Mouse (Mus musculus): ENCODE results near the gene Slc12a8. TPM values are rescaled to one million over a fixed set of nuclear protein-coding genes. Genes with fewer than 3 reads are reported as not detected.
A peak's percentile ranks its signal among the peaks of the same experiment; 100 is the strongest.

Gene Slc12a8
- polyA plus RNA-seq, 2 experiments: 0.94 to 0.97 TPM

DNA sequence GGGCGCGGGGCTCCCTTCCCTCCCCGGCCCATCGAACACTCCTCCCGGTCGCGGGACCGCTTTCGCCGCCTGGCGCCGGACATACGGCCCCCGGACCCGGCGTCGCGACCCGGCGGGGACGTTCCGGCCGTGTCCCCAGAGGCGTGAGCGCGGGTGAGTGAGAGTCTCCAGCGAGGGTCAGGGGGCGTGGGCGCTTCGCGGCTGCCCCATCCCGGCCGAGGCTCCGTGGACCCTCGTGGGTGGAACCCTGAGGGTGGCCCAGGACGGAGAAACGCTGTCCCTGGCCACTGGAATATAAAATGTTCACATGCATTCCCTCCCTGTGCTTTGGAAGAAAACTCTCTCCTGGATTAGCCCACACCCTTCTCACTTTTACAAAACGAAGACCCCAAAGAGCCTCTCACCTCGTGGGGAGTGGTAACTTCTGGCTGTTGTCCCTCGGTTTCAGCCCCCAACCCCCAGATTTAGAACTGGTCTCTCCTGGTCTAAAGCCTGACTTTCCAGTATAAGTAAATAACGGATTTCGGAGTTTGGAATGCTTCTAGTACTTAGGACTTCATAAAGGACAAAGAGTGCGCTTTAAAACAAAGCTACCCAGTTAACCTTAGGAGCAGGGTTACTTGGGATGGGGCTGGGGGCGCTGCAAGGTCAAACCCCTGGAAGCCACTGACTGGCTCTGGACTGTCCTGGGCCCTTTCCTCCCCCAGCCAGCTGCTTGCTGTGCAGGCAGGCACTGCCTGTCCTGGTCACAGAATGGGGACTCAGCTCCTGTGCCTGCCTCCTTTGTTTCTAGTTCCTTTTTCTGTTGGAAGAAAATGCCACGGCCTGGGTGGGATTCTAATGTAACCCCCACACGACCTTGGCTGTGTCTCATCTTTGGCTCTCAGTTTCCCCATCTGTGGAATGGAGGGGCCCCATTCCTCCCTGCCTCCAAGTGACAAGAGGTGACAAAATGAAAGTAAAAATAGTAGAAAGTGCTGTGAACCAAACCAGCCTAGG lies 167.9 kb downstream of the Slc12a8 start:
- ATAC-seq (ENCODE audit: low FRiP score, low read depth) (no peak; the same call in 1 of the 2 replicates), DNase-seq (ENCODE audit: low spot score) (no peak)
- Histone ChIP-seq H3K4me2 (replicated peaks; ENCODE audit: low read depth, low read length, severe bottlenecking) (peak overlapping the region; percentile 93), H3K27me3 (ENCODE audit: control insufficient read depth, insufficient read depth, low read length) (no peaks in the 10 kb centered on the region), H3K9me3 (ENCODE audit: control insufficient read depth, low read length) (no peaks in the 10 kb centered on the region), H3K27ac (replicated peaks; ENCODE audit: low read depth, low read length) (peak overlapping the region; percentile 30; the same call in 1 of the 2 replicates), H3K4me3 (replicated peaks; ENCODE audit: low read length) (peak overlapping the region; percentile 87), H3K4me1 (ENCODE audit: control insufficient read depth, insufficient read depth, low read length) (peaks cover 30% of the 10 kb centered on the region), H3K36me3 (ENCODE audit: control insufficient read depth, insufficient read depth, low read length) (no peaks in the 10 kb centered on the region), H3K9ac (ENCODE audit: low read depth, low read length, severe bottlenecking) (peak overlapping the region; percentile 94)
- 1% methylated on average over 36 of the region's 46 CpGs for WGBS
- no peak for TF ChIP-seq POLR2A (IDR thresholded peaks at IDR 0.05; ENCODE audit: borderline replicate concordance, extremely low read depth, insufficient read depth, insufficient read length)

DNA sequence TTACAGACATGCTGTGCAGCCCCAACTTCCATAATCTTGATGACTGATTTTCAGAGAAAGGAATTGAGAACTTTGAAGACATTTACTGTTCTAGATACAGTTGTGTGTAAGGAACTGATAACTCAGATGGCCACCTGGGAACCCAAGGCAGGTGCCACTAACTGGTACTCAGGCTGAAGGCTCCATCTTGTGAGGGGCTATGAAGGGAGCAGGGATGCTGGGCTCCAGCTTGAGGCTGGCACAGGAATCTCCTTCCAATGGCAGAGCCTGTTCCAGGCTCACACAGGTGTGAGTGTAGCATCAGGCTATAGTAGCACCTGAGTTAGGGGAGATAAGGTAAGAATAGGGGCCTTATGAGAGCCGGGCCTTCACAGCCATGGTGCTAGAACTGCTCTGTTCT lies 168.9 kb downstream of the Slc12a8 start:
- Histone ChIP-seq H3K4me1 (ENCODE audit: control insufficient read depth, insufficient read depth, low read length) (peaks cover 30% of the 10 kb centered on the region), H3K9me3 (ENCODE audit: control insufficient read depth, low read length) (no peaks in the 10 kb centered on the region), H3K27me3 (ENCODE audit: control insufficient read depth, insufficient read depth, low read length) (no peaks in the 10 kb centered on the region), H3K36me3 (ENCODE audit: control insufficient read depth, insufficient read depth, low read length) (no peaks in the 10 kb centered on the region), H3K4me3 (replicated peaks; ENCODE audit: low read length) (peak overlapping the region; percentile 87; the same call in 1 of the 2 replicates), H3K9ac (ENCODE audit: low read depth, low read length, severe bottlenecking) (peak overlapping the region; percentile 94; the same call in 1 of the 2 replicates), H3K4me2 (replicated peaks; ENCODE audit: low read depth, low read length, severe bottlenecking) (peak overlapping the region; percentile 93), H3K27ac (replicated peaks; ENCODE audit: low read depth, low read length) (no peak overlapping the region)
- no peak for DNase-seq (ENCODE audit: low spot score)
- WGBS: 81% methylated on average over 1 of the region's 1 CpGs
- no peak for TF ChIP-seq POLR2A (IDR thresholded peaks at IDR 0.05; ENCODE audit: borderline replicate concordance, extremely low read depth, insufficient read depth, insufficient read length)
- no peak for ATAC-seq (ENCODE audit: low FRiP score, low read depth)

GRCm38 (mm10) chr16:33687724-33688123 lies 170.6 kb downstream of the Slc12a8 start:
- Histone ChIP-seq H3K4me3 (replicated peaks; ENCODE audit: low read length) (no peak overlapping the region), H3K9me3 (ENCODE audit: control insufficient read depth, low read length) (no peaks in the 10 kb centered on the region), H3K9ac (ENCODE audit: low read depth, low read length, severe bottlenecking) (no peak overlapping the region), H3K36me3 (ENCODE audit: control insufficient read depth, insufficient read depth, low read length) (no peaks in the 10 kb centered on the region), H3K4me1 (ENCODE audit: control insufficient read depth, insufficient read depth, low read length) (peaks cover 30% of the 10 kb centered on the region), H3K27ac (replicated peaks; ENCODE audit: low read depth, low read length) (no peak overlapping the region), H3K27me3 (ENCODE audit: control insufficient read depth, insufficient read depth, low read length) (no peaks in the 10 kb centered on the region), H3K4me2 (replicated peaks; ENCODE audit: low read depth, low read length, severe bottlenecking) (no peak overlapping the region)
- 45% methylated on average over 3 of the region's 3 CpGs for WGBS
- ATAC-seq (ENCODE audit: low FRiP score, low read depth) (no peak), DNase-seq (ENCODE audit: low spot score) (no peak)
- TF ChIP-seq POLR2A (IDR thresholded peaks at IDR 0.05; ENCODE audit: borderline replicate concordance, extremely low read depth, insufficient read depth, insufficient read length): no peak

DNA sequence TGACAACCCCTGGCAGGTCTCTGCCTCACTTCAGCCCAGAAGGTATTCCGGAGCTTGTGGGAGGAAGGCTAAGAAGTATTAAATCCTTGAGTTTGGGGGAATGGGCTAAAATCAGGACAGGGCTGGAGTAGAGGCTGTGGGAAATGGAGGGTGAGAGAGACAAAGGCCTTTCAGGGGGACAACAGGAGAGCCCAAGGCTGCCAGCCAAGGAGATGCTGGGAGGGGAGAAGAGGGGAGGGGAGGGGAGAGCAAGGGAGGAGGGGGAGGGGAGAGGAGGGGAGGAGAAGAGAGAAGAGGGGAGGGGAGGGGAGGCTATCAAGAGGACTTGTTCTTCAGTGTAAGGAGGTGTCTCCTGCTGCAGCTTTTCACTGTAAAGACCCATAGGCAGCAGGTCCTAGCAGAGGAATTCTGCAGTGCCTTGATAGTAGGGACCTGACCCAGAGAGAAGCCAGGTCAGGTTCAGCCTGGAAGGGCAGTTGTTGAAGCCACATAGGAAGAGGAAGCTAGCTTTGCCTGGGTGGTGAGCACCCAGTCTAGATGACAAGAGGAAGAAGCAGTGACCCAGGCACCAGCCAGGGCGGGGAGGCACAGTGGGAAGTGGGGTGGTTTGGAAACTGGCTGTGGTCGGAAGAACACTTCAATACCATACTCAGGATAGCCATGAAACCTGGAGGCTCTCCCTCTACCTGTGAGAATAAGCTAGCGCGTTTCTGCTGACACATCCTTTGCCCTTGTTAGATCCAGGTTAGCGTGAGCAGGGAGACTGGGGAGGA lies 174.0 kb downstream of the Slc12a8 start:
- H3K4me3 ChIP-seq (replicated peaks; ENCODE audit: low read length): no peak overlapping the region
- 79% methylated on average over 6 of the region's 6 CpGs for WGBS
- ATAC-seq (ENCODE audit: low FRiP score, low read depth): no peak
- H3K4me1 ChIP-seq (ENCODE audit: control insufficient read depth, insufficient read depth, low read length): peaks cover 20% of the 10 kb centered on the region; the same call in 1 of the 2 replicates
- H3K36me3 ChIP-seq (ENCODE audit: control insufficient read depth, insufficient read depth, low read length): no peaks in the 10 kb centered on the region
- H3K9ac ChIP-seq (ENCODE audit: low read depth, low read length, severe bottlenecking): no peak overlapping the region
- DNase-seq (ENCODE audit: low spot score): no peak
- no peaks in the 10 kb centered on the region for H3K27me3 ChIP-seq (ENCODE audit: control insufficient read depth, insufficient read depth, low read length)
- no peaks in the 10 kb centered on the region for H3K9me3 ChIP-seq (ENCODE audit: control insufficient read depth, low read length)
- H3K27ac ChIP-seq (replicated peaks; ENCODE audit: low read depth, low read length): no peak overlapping the region
- H3K4me2 ChIP-seq (replicated peaks; ENCODE audit: low read depth, low read length, severe bottlenecking): no peak overlapping the region
- no peak for TF ChIP-seq POLR2A (IDR thresholded peaks at IDR 0.05; ENCODE audit: borderline replicate concordance, extremely low read depth, insufficient read depth, insufficient read length)

GRCm38 (mm10) chr16:33693553-33693952 lies 176.4 kb downstream of the Slc12a8 start:
- Histone ChIP-seq H3K27me3 (ENCODE audit: control insufficient read depth, insufficient read depth, low read length) (no peaks in the 10 kb centered on the region), H3K4me2 (replicated peaks; ENCODE audit: low read depth, low read length, severe bottlenecking) (no peak overlapping the region), H3K9ac (ENCODE audit: low read depth, low read length, severe bottlenecking) (no peak overlapping the region), H3K27ac (replicated peaks; ENCODE audit: low read depth, low read length) (no peak overlapping the region), H3K4me1 (ENCODE audit: control insufficient read depth, insufficient read depth, low read length) (peaks cover 15% of the 10 kb centered on the region), H3K4me3 (replicated peaks; ENCODE audit: low read length) (no peak overlapping the region), H3K9me3 (ENCODE audit: control insufficient read depth, low read length) (no peaks in the 10 kb centered on the region), H3K36me3 (ENCODE audit: control insufficient read depth, insufficient read depth, low read length) (no peaks in the 10 kb centered on the region)
- TF ChIP-seq POLR2A (IDR thresholded peaks at IDR 0.05; ENCODE audit: borderline replicate concordance, extremely low read depth, insufficient read depth, insufficient read length): no peak
- DNase-seq (ENCODE audit: low spot score): no peak
- ATAC-seq (ENCODE audit: low FRiP score, low read depth): no peak
- WGBS: 88% methylated on average over 1 of the region's 1 CpGs

Measured in limb, embryonic 14.5 days (tissue).